In genomic region chr16:58523044-58523859, GRCm38 (mm10) we compare ENCODE assay signal across 8 mouse cellular contexts. TPM values are rescaled to one million over a fixed set of nuclear protein-coding genes. Genes with fewer than 3 reads are reported as not detected.
DNase-seq lines count a peak whose midpoint lies in the region; ATAC-seq and TF ChIP-seq lines count a peak whose summit lies in the region.

No protein-coding gene starts in this region.

- H3K27me3 ChIP-seq in heart, embryonic 10.5 days (ENCODE audit: insufficient read depth, poor library complexity, severe bottlenecking): no peaks in the 10 kb centered on the region
- H3K27me3 ChIP-seq in neural tube, embryonic 14.5 days (ENCODE audit: control insufficient read depth, insufficient read depth, low read length): no peaks in the 10 kb centered on the region

- peak overlapping the region; percentile 66 for H3K27ac ChIP-seq in bone marrow, adult 2 months (ENCODE audit: control insufficient read depth, insufficient read depth, low read depth, low read length, poor library complexity)
- H3K27ac ChIP-seq in embryonic fibroblast, embryonic 13.5 days (ENCODE audit: insufficient read depth, low read length): no peak overlapping the region
- H3K27ac ChIP-seq in heart, embryonic 10.5 days: peak overlapping the region; percentile 95
- peak overlapping the region; percentile 36; the same call in 1 of the 2 replicates for H3K27ac ChIP-seq in neural tube, embryonic 14.5 days (ENCODE audit: low read depth, low read length)

- peak overlapping the region; percentile 77 for H3K4me2 ChIP-seq in neural tube, embryonic 14.5 days (ENCODE audit: low read depth, low read length)

- H3K9ac ChIP-seq in neural tube, embryonic 14.5 days (replicated peaks; ENCODE audit: low read depth, low read length): peak overlapping the region; percentile 66

- no peaks in the 10 kb centered on the region for H3K9me3 ChIP-seq in heart, embryonic 10.5 days
- H3K9me3 ChIP-seq in neural tube, embryonic 14.5 days (ENCODE audit: control insufficient read depth, low read length): 0 out of 2 replicates have a peak, but pooled peaks cover 3% of the 10 kb centered on the region

- no peaks in the 10 kb centered on the region for H3K4me1 ChIP-seq in bone marrow, adult 2 months (ENCODE audit: control insufficient read depth, insufficient read depth, low read length)
- H3K4me1 ChIP-seq in embryonic fibroblast, embryonic 13.5 days (ENCODE audit: control insufficient read depth, insufficient read depth, low read length): 0 out of 2 replicates have a peak, but pooled peaks cover 2% of the 10 kb centered on the region
- peaks cover 11% of the 10 kb centered on the region; the same call in 1 of the 2 replicates for H3K4me1 ChIP-seq in heart, embryonic 10.5 days
- H3K4me1 ChIP-seq in neural tube, embryonic 14.5 days (ENCODE audit: control insufficient read depth, insufficient read depth, low read length): no peaks in the 10 kb centered on the region

- TF ChIP-seq CTCF in bone marrow, adult 2 months (IDR thresholded peaks at IDR 0.05; ENCODE audit: control insufficient read depth, insufficient read depth, low read length): no peak
- TF ChIP-seq CTCF in embryonic fibroblast, embryonic 13.5 days (IDR thresholded peaks at IDR 0.05; ENCODE audit: borderline replicate concordance, insufficient read depth, low read length): no peak

- no peaks in the 10 kb centered on the region for H3K36me3 ChIP-seq in heart, embryonic 10.5 days
- H3K36me3 ChIP-seq in neural tube, embryonic 14.5 days (ENCODE audit: control insufficient read depth, insufficient read depth, low read length): no peaks in the 10 kb centered on the region

- WGBS in bone marrow, adult 2 months: 2% methylated on average over 58 of the region's 58 CpGs
- under 1% methylated on average over 58 of the region's 58 CpGs for WGBS in heart, embryonic 10.5 days
- WGBS in neural tube, embryonic 14.5 days: under 1% methylated on average over 58 of the region's 58 CpGs

- ATAC-seq in neural tube, embryonic 14.5 days (ENCODE audit: low read depth): peak; percentile 91

- TF ChIP-seq POLR2A in bone marrow, adult 2 months (IDR thresholded peaks at IDR 0.05; ENCODE audit: borderline replicate concordance, control insufficient read depth, low read depth, low read length): 0 out of 2 replicates have a peak, but pooled peaks have one; percentile 18
- peak; percentile 38; the same call in 1 of the 2 replicates for TF ChIP-seq POLR2A in embryonic fibroblast, embryonic 13.5 days (IDR thresholded peaks at IDR 0.05; ENCODE audit: low read depth, low read length)

- peak; percentile 74 for DNase-seq in CD4-positive, CD25-positive, alpha-beta regulatory T cell, adult 2 months (ENCODE audit: low read depth, low spot score)
- peak; percentile 89 for DNase-seq in heart, embryonic 10.5 days (ENCODE audit: low spot score)
- peak; percentile 78 for DNase-seq in kidney, adult 9 months
- peak; percentile 83 to 85 for DNase-seq in lung, adult 18-20 months
- peak; percentile 81 for DNase-seq in testis, postnatal 10 days (ENCODE audit: low spot score)

- peak overlapping the region; percentile 62 for H3K4me3 ChIP-seq in bone marrow, adult 2 months (replicated peaks; ENCODE audit: control insufficient read depth, low read depth, low read length)
- peak overlapping the region; percentile 58 for H3K4me3 ChIP-seq in embryonic fibroblast, embryonic 13.5 days (ENCODE audit: insufficient read depth, low read length)
- peak overlapping the region; percentile 93 for H3K4me3 ChIP-seq in heart, embryonic 10.5 days
- H3K4me3 ChIP-seq in neural tube, embryonic 14.5 days (ENCODE audit: low read depth, low read length): peak overlapping the region; percentile 52

RNA-seq across cellular contexts. Expression of gene St3gal6, which starts 0.8 kb away (rescaled TPM):
- 34.9 and 49.0 TPM in 2 replicates for polyA plus RNA-seq in bone marrow, adult 2 months (2011; ENCODE audit: insufficient read depth, insufficient read length, low replicate concordance, missing spikeins)
- polyA plus RNA-seq in embryonic fibroblast, embryonic 13.5 days (2011; ENCODE audit: insufficient read length, low read depth, missing spikeins): 8.0 and 11.2 TPM in 2 replicates
- 22.0 and 28.5 TPM in 2 replicates for polyA plus RNA-seq in heart, embryonic 10.5 days (2016; fragmentation: Nextera tagmentation; extraction: Ambion mirVana)
- 6.3 and 8.3 TPM in 2 replicates for polyA plus RNA-seq in neural tube, embryonic 14.5 days (2014; fragmentation: Nextera tagmentation; extraction: Ambion mirVana)
